14 mouse cellular contexts compared by ENCODE assay signal in genomic region chr7:70339998-70340630, GRCm38 (mm10). TPM values are rescaled to one million over a fixed set of nuclear protein-coding genes. Genes with fewer than 3 reads are reported as not detected.
DNase-seq lines count a peak whose midpoint lies in the region; ATAC-seq and TF ChIP-seq lines count a peak whose summit lies in the region.
"Had no signal": no experiment of that assay in that cellular context is flagged by ENCODE, and none has a peak within 500 bp of the region (broad histone marks: within the 10 kb centered on the region; RNA-seq: fewer than 3 reads in every experiment).

No protein-coding gene starts in this region.

- DNase-seq in heart, postnatal 36 days: no peak
- peak; percentile 47 for DNase-seq in testis, postnatal 10 days (ENCODE audit: low spot score)
- no peak for DNase-seq in testis, postnatal 14 days (ENCODE audit: low spot score)
- peak; percentile 29 for DNase-seq in limb, embryonic 11.5 days (ENCODE audit: low spot score)
- DNase-seq in stomach, postnatal 0 days (ENCODE audit: low spot score): peak; percentile 15
- DNase-seq in thymus, adult 2 months: no peak
- no peak for DNase-seq in urinary bladder, adult 18-20 months (ENCODE audit: low spot score in 2 of 2)
- DNase-seq: B cell, adult 2 months; liver, embryonic 13.5 days; thymus, postnatal 36 days had no signal

- ATAC-seq in heart, embryonic 12.5 days (ENCODE audit: insufficient number of reproducible peaks, low FRiP score): peak; percentile 39; the same call in 1 of the 2 replicates
- no peak for ATAC-seq in limb, embryonic 11.5 days (ENCODE audit: insufficient number of reproducible peaks, low FRiP score, low TSS enrichment, low read depth)
- ATAC-seq in stomach, postnatal 0 days (ENCODE audit: low FRiP score, low TSS enrichment): no peak
- ATAC-seq: activated CD4-positive, CD25-positive, alpha-beta regulatory T cell, adult 4 months had no signal

- no peak for TF ChIP-seq EP300 in stomach, postnatal 0 days (optimal IDR thresholded peaks at IDR 0.05)

- no peak for TF ChIP-seq CTCF in stomach, postnatal 0 days (IDR thresholded peaks at IDR 0.05; ENCODE audit: low read depth)
- TF ChIP-seq CTCF in thymus, adult 2 months (IDR thresholded peaks at IDR 0.05; ENCODE audit: borderline replicate concordance, control insufficient read depth, extremely low read depth, insufficient read depth, low read length, poor library complexity): no peak

- H3K4me2 ChIP-seq in heart, embryonic 12.5 days: no peak overlapping the region
- H3K4me2 ChIP-seq in limb, embryonic 11.5 days (ENCODE audit: low read depth, severe bottlenecking): no peak overlapping the region
- H3K4me2 ChIP-seq in stomach, postnatal 0 days (replicated peaks; ENCODE audit: low read depth): no peak overlapping the region
- H3K4me2 ChIP-seq: liver, embryonic 13.5 days had no signal

- TF ChIP-seq POLR2A in thymus, adult 2 months (IDR thresholded peaks at IDR 0.05; ENCODE audit: control insufficient read depth, extremely low read depth, insufficient read depth, low read length, poor library complexity): no peak

- no peak overlapping the region for H3K27ac ChIP-seq in heart, embryonic 12.5 days (ENCODE audit: poor library complexity, severe bottlenecking)
- no peak overlapping the region for H3K27ac ChIP-seq in limb, embryonic 11.5 days (replicated peaks; ENCODE audit: low read depth, low read length)
- no peak overlapping the region for H3K27ac ChIP-seq in stomach, postnatal 0 days (replicated peaks)
- no peak overlapping the region for H3K27ac ChIP-seq in thymus, adult 2 months (ENCODE audit: control insufficient read depth, insufficient read depth, low read length)
- H3K27ac ChIP-seq: liver, embryonic 13.5 days; macrophage had no signal

- H3K27me3 ChIP-seq in heart, embryonic 12.5 days (replicated peaks): peaks cover 89% of the 10 kb centered on the region
- peaks cover 66% of the 10 kb centered on the region for H3K27me3 ChIP-seq in limb, embryonic 11.5 days (ENCODE audit: control insufficient read depth, insufficient read depth, low read length)
- H3K27me3 ChIP-seq in stomach, postnatal 0 days (ENCODE audit: control insufficient read depth, insufficient read depth, low read length): no peaks in the 10 kb centered on the region; the same call in 1 of the 2 replicates
- no peaks in the 10 kb centered on the region; the same call in 1 of the 2 replicates for H3K27me3 ChIP-seq in thymus, adult 2 months (ENCODE audit: control insufficient read depth, insufficient read depth, low read length)

- H3K36me3 ChIP-seq in heart, embryonic 12.5 days: no peaks in the 10 kb centered on the region
- no peaks in the 10 kb centered on the region for H3K36me3 ChIP-seq in limb, embryonic 11.5 days (ENCODE audit: control insufficient read depth, insufficient read depth, low read length)
- no peaks in the 10 kb centered on the region for H3K36me3 ChIP-seq in stomach, postnatal 0 days (ENCODE audit: control insufficient read depth, insufficient read depth, low read length)
- H3K36me3 ChIP-seq in thymus, adult 2 months (ENCODE audit: control insufficient read depth, insufficient read depth, low read length): no peaks in the 10 kb centered on the region
- H3K36me3 ChIP-seq: liver, embryonic 13.5 days had no signal

- intact Hi-C loops in heart, postnatal 36 days (cut with DNase I): loop anchor here (5.0 to 10.0 kb wide), 3 partner anchors 165 to 1525 kb away; no protein-coding TSS in a partner anchor

- H3K4me3 ChIP-seq in heart, embryonic 12.5 days: no peak overlapping the region
- no peak overlapping the region for H3K4me3 ChIP-seq in limb, embryonic 11.5 days (ENCODE audit: low read depth, low read length)
- H3K4me3 ChIP-seq in stomach, postnatal 0 days (ENCODE audit: low read depth, low read length): no peak overlapping the region
- H3K4me3 ChIP-seq in thymus, adult 2 months (ENCODE audit: control insufficient read depth, insufficient read depth, low read length): no peak overlapping the region
- H3K4me3 ChIP-seq: liver, embryonic 13.5 days had no signal

- H3K9me3 ChIP-seq in heart, embryonic 12.5 days (replicated peaks): no peaks in the 10 kb centered on the region
- H3K9me3 ChIP-seq in limb, embryonic 11.5 days (ENCODE audit: control insufficient read depth, low read length): no peaks in the 10 kb centered on the region
- H3K9me3 ChIP-seq in stomach, postnatal 0 days (ENCODE audit: control insufficient read depth, low read length): no peaks in the 10 kb centered on the region
- H3K9me3 ChIP-seq: liver, embryonic 13.5 days had no signal

- peaks cover 7% of the 10 kb centered on the region; the same call in 1 of the 2 replicates for H3K4me1 ChIP-seq in heart, embryonic 12.5 days (replicated peaks)
- peaks cover 12% of the 10 kb centered on the region; the same call in 1 of the 2 replicates for H3K4me1 ChIP-seq in limb, embryonic 11.5 days (ENCODE audit: control insufficient read depth, insufficient read depth, low read length)
- no peaks in the 10 kb centered on the region for H3K4me1 ChIP-seq in stomach, postnatal 0 days (replicated peaks; ENCODE audit: control insufficient read depth, insufficient read depth)
- no peaks in the 10 kb centered on the region for H3K4me1 ChIP-seq in thymus, adult 2 months (replicated peaks; ENCODE audit: control insufficient read depth, insufficient read depth, low read length)
- H3K4me1 ChIP-seq: liver, embryonic 13.5 days had no signal

- H3K9ac ChIP-seq in heart, embryonic 12.5 days: no peak overlapping the region
- no peak overlapping the region for H3K9ac ChIP-seq in limb, embryonic 11.5 days (ENCODE audit: low read length)
- no peak overlapping the region for H3K9ac ChIP-seq in stomach, postnatal 0 days (ENCODE audit: low read length)
- H3K9ac ChIP-seq: liver, embryonic 13.5 days had no signal

- WGBS in heart, embryonic 12.5 days: 27% methylated on average over 12 of the region's 12 CpGs
- 27% methylated on average over 12 of the region's 12 CpGs for WGBS in limb, embryonic 11.5 days
- WGBS in stomach, postnatal 0 days: 63% methylated on average over 12 of the region's 12 CpGs
- WGBS in thymus, adult 2 months: 23% methylated on average over 12 of the region's 12 CpGs

RNA-seq across cellular contexts. Expression of gene Nr2f2, which starts 26.4 kb away (rescaled TPM):
- 26.5 and 27.7 TPM in 2 replicates for polyA plus RNA-seq in heart, embryonic 12.5 days (2016; fragmentation: Nextera tagmentation; extraction: Ambion mirVana)
- total RNA-seq in heart, postnatal 36 days (2021): 10 to 100 TPM; 18.9 to 23.9 TPM
- polyA plus RNA-seq in limb, embryonic 11.5 days (2014; fragmentation: Nextera tagmentation; extraction: Ambion mirVana): 71.4 and 79.5 TPM in 2 replicates
- 52.8 and 53.9 TPM in 2 replicates for polyA plus RNA-seq in stomach, postnatal 0 days (2015; fragmentation: Nextera tagmentation; extraction: Ambion mirVana)
- 12.8 and 14.7 TPM in 2 replicates for polyA plus RNA-seq in thymus, adult 2 months (2012; rRNA removed)
- total RNA-seq: MEL had no signal
- polyA plus RNA-seq: activated CD4-positive, CD25-positive, alpha-beta regulatory T cell, adult 4 months; macrophage had no signal

Comparison
In these comparisons a context has a peak if more than half of its experiments do, and no peak if none do; other contexts are left out.
1. DNase-seq: peak in testis, postnatal 10 days (single experiment), limb, embryonic 11.5 days (single experiment) and stomach, postnatal 0 days (single experiment); none in heart, postnatal 36 days (0 of 2), testis, postnatal 14 days (single experiment), thymus, adult 2 months (single experiment) and urinary bladder, adult 18-20 months (0 of 2).